Mouse (Mus musculus) brown adipose tissue, adult 24 weeks (tissue): ENCODE results near the gene Slc24a2. TPM values are rescaled to one million over a fixed set of nuclear protein-coding genes. Genes with fewer than 3 reads are reported as not detected.

Experiments used
- H3K27ac ChIP-seq: fragments of 200-500 bp; replicated peaks from 2 replicates; pipeline ENCODE4 v1.5.1; 2012; ENCODE audit warnings: low read depth, mild to moderate bottlenecking, low read length
- H3K4me1 ChIP-seq: fragments of 200-500 bp; 2 replicates; pipeline ENCODE4 v1.6.1; 2012; ENCODE audit warnings: low read length, mixed read lengths; ENCODE audit not compliant: control insufficient read depth, insufficient read depth, insufficient read length
- H3K4me3 ChIP-seq: fragments of 200-500 bp; 2 replicates; pipeline ENCODE4 v1.5.1; 2012; ENCODE audit warnings: low read depth, mild to moderate bottlenecking, low read length, moderate library complexity; ENCODE audit not compliant: insufficient read depth
- polyA plus RNA-seq: library from polyadenylated mRNA; stranded (reverse); fragments of >200 nt; gene quantifications from 2 replicates; pipeline ENCODE4 v1.2.4, GENCODE M21; 2012; ENCODE audit not compliant: missing spikeins, insufficient read depth, insufficient read length

Slc24a2 gene
- polyA plus RNA-seq, 1 experiment, result not detected

DNA sequence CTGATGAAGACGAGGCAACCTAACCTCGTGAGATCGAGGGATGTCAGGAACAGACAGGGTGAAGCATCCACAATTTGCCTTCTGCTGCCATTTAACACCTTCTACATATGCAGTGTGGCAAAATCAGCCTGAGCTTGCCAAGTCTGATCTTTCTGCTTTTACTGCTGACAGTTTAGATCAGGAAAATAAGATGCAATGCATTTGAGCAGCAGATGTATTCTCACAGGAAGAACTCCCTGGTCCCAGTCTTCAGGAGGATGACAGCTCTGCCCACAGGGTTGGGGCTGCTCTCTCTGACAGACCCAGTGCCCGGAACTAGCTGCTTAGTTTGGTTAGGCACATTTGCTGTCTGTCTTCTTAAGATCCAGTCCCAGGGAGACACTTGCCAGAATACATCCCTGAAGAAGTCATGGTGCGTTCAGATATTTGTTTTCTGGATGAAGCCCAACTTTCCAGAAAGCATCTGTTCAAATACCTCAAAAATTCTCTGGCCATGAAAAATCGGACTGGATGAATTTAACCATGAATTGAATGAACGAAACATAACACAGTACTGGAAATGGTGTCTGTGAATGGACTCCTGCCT is 188.8 kb downstream of the Slc24a2 start:
- no peak overlapping the region for H3K4me3 ChIP-seq
- no peak overlapping the region for H3K27ac ChIP-seq
- no peaks in the 10 kb centered on the region for H3K4me1 ChIP-seq

DNA sequence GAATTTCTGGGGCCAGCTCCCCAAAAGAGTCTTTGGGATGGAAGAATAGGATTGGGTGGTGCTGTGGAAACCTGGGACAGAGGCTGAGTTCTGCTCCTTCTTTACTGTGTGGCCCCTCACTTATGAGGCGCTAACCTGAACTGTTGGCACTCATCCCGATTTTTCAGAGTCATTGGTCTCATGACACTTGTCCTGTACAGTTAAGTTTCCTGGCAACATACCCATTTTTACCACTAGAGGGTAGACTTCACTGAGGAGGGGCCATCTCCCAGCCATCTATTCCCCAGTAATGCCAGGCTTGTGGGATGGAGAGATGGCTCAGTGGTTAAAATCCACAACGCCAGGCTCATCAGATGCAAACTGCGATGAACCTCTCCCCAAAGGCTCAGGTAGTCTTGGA is 192.7 kb downstream of the Slc24a2 start:
- Histone ChIP-seq H3K4me3 (no peak overlapping the region), H3K27ac (no peak overlapping the region), H3K4me1 (no peaks in the 10 kb centered on the region)

DNA sequence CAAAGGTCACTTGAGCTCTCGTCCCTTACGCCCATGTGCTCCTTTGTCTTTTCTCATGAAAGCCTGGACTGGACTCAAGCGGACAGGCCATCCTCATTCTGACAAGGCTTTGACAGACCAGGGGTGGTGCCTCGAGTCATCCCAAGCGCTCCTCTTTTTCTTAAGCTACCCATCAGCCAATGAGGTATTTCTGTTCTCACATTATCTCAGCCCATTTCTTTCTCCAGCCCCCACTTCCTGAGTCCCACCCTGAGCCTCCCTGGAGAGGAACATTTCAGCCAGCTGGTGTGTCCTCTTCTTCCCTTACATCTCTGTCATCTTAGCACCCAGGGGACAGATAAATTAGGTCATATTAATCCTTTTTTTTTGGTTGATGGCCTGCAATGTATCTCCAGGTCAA is 193.8 kb downstream of the Slc24a2 start:
- Histone ChIP-seq H3K27ac (no peak overlapping the region), H3K4me3 (no peak overlapping the region), H3K4me1 (no peaks in the 10 kb centered on the region)

DNA sequence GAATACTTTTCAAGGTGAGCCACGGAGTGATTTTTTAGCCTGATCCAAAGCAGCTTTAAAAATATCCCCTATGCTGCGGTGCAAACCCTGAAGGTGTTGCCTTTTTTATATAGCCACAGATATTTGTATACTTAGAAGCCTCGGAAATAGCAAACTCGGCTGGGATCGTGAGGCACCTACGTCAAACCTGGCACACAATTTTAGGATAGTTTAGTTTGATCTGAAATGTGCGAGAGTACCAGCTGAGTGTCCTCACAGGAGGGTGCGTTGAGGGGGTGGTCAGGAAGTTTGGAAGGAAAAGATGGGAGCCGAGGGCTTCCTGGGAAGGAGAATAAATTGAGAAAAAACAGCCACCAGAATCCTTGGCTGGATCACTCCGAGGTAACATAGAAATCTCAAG is 194.6 kb downstream of the Slc24a2 start:
- Histone ChIP-seq H3K4me1 (no peaks in the 10 kb centered on the region), H3K4me3 (no peak overlapping the region), H3K27ac (no peak overlapping the region)

DNA sequence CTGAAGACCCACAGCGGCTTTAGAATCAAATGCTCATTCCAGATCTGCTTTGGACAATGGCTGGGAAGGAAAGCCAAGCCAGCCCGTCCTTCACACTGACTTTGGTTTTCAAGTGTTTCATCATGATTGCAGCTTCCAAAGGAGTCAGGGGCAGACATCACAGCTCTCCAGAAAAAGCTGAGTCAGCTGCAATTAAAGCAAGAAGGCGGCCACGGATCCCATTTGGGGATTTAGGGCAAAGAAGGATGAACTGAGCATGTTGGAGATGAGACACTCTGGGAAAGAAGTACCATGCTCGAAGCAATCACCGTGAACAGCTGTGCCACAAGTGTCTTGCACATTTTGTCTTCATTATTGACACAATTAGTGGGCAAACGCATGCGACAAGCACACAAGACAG is 197.6 kb downstream of the Slc24a2 start:
- Histone ChIP-seq H3K4me3 (no peak overlapping the region), H3K4me1 (no peaks in the 10 kb centered on the region), H3K27ac (no peak overlapping the region)

DNA sequence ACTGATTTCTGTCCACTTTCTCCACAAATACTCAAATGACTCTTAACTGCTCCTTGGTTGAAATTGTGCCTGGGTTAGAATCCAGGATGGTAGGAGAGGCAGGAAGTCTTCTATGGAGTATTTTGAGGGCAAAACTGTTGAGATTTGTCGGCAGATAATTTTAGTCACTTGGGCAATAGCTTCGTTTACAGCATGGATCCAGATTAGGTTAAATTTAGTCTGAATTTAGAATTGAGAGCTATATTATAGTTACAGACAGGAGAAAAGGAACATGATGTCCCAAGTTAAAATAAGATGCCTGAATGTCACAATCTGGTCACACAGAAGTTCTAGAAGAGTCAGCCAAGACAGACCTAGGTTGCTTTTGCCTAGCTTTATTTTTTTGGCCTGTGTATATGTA is 199.2 kb downstream of the Slc24a2 start:
- H3K4me3 ChIP-seq, result no peak overlapping the region
- H3K27ac ChIP-seq, result no peak overlapping the region
- H3K4me1 ChIP-seq, result no peaks in the 10 kb centered on the region

DNA sequence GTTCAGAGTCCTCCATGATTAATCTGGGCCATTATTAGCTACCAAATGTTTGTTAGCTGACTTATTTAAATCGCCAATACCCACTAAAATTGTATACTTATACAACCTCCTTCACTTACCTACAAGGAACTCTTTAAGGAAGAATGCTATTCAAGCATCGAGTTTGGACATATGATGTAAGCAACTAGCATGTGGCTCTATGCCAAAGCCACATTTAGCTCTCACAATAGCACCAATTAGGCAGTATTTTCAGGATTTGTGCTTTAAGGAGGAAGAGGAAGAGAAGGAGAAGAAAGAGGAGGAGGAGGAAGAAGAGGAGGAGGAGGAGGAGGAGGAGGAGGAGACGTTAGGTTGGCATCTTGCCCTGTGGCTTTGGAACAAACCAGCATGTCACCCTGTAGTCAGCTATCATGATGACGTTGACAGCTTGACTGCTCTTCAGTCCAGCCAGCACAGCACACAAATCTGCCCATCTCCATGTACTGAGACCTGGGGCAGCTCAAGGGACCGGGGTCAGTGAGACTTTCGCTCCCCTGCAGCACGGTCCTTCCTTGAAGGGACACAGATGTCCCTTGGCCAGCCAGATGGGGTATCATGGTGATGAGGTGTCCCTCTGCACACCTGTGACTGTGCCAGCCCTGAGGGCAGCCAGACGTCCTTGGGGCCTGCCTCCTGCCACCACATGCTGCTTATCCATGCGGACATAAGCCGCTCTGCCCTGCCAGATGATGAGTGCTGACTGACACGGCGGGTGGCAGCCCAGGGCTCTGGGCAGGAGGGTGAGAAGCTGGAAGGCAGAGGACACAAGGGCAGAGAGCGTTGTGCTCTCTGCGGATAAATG is 203.7 kb downstream of the Slc24a2 start:
- Histone ChIP-seq H3K4me3 (no peak overlapping the region), H3K27ac (no peak overlapping the region), H3K4me1 (no peaks in the 10 kb centered on the region)

DNA sequence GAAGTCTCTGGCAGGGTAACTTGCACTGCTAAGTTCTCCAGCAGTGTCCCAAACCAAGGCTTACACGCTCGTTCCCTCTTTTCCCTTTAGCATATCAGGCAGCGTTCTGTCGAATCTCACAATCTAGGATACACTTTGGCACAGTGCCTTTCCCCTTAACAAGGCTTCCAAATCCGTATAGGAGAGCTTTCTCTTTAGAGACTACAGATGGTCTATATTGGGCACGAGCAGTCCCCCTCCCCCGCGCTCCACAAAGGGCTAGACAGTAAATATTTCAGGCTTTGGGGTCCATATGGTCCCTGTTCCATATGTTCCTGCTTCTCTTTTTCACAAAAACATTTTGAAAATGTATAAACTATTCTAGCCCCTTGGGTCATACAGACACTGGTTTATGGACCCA is 205.7 kb downstream of the Slc24a2 start:
- Histone ChIP-seq H3K27ac (no peak overlapping the region), H3K4me1 (no peaks in the 10 kb centered on the region), H3K4me3 (no peak overlapping the region)

DNA sequence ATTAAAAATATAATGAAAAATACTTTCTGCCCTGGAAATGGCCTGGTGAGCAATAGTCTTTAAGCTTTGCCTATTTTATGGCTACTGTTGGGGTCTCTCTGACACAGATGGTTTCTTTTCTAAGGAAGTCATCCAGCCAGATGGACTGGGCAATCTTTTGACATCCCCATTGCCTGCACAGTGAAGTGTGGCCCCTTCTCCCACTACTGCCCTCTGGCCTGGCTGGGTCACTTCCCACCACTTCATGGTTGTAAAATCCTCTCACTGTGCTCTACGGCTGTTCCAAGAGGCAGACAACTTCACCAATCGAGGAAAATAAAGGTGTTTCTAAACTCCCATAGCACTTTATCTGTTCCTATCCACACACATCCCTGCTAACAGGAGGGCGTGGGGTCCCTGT is 208.7 kb downstream of the Slc24a2 start:
- Histone ChIP-seq H3K27ac (no peak overlapping the region), H3K4me1 (no peaks in the 10 kb centered on the region), H3K4me3 (no peak overlapping the region)

DNA sequence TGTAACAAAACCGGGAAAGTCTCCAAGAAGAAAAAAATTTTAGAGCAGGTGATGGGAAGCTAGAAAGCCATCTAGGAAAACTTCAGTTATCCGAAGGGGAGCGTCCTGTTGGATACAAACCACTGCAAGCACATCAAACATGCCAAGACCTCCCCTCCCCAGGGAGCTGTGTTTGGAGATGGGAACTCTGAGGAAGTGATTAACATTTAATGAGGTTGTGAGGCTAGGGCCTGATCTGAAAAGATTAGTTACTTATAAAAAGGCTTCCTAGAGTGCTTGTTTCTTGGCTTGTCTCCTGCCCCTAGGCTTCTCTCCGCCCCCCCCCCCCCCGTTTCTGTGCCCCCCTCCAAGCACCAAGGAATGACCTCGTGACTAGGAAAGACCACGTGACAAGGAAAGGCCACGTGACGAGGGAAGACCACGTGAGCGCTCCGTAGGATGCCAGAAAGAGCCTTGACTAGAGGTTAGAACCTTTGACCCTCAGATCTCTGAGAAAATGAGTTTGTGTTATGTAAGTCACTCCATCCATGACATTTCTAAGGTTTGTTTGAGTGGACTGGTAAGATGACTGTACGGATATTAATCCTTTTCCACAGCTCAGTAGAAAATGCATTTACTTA is 210.7 kb downstream of the Slc24a2 start:
- Histone ChIP-seq H3K27ac (no peak overlapping the region), H3K4me3 (no peak overlapping the region), H3K4me1 (no peaks in the 10 kb centered on the region)

DNA sequence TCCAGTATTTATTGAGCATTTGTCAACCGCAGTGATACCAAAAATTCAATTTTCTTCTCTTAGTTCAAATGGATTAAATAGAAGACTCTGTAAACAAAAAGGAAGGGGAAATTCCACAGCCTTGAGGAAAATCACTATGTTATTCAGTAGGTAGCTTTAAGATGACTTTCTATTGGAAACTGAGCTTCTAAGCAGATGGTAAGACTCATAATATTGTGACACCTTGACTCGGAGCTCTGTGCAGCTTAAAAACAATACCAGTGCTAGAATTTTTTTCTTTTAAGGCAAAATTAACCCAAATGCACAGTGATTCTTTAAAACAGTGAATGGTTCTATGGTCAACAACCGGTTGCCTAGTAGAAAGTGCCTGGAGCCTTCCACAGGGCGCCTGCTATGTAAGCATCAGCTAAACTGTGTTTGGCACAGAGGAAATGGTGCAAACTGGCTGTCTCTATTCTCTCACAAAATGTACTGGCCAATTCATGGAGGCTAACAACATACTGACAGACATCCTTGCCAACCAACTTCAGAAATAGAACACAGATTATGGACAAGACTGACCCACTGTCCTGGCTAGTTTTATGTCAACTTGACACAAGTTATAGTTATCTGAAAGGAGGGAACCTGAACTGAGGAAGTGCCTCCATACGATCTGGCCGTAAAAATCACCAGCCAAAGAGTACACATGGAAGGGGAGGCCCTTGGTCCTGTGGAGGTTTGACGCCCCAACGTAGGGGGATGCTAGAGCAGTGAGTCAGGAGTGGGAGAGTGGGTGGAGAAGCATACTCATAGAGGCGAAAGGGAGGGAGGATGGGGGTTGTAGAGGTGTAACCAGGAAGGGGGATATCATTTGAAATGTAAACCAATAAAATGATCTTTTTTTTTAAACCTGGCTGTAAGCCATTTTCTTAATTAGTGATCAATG is 211.9 kb downstream of the Slc24a2 start:
- Histone ChIP-seq H3K4me3 (no peak overlapping the region), H3K4me1 (no peaks in the 10 kb centered on the region)

DNA sequence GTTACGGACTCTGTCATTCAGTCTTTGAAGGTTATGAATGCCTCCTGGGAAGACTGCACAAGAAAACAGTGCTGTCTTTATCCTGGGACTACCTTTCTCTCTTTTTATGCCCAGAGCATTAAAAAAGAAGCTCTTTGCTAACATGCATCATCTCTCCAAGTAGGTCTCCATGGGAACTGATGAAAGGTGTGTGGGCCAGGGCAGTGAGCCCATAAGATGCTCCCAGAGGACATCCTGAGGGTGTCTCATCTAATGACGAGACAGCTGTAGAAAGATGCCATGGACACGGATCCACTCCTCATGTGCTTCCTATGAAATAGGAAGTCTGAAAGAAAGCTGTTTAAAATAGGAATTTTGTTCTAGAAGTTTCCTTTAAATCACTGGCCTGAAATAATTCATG is 212.8 kb downstream of the Slc24a2 start:
- no peaks in the 10 kb centered on the region for H3K4me1 ChIP-seq

More for the DNA sequence above, 211.9 kb downstream of the Slc24a2 start:
- H3K27ac ChIP-seq, result no peak overlapping the region

DNA sequence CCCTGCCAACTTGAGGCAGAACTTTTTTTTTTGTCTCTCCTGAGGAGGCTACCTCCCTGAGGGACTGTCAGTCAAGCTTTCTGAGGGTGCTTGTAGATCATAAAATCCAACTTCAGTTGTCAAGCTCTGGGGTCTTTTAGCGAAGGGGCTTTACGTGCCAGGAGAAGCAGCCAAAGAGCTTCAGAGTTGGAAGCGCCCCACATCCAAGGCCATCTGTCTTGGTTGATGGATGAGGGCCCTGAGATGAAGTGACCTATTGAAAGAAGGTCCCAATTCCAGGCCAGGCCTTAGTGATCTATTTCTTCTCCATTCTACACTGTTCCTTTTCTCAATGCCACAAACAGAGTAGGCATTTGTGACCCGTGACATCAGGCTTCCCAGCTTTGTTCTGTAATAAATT is 214.5 kb downstream of the Slc24a2 start:
- no peaks in the 10 kb centered on the region for H3K4me1 ChIP-seq
- no peak overlapping the region for H3K4me3 ChIP-seq
- H3K27ac ChIP-seq, result no peak overlapping the region

More for the DNA sequence above, 212.8 kb downstream of the Slc24a2 start:
- H3K27ac ChIP-seq, result no peak overlapping the region
- H3K4me3 ChIP-seq, result no peak overlapping the region

DNA sequence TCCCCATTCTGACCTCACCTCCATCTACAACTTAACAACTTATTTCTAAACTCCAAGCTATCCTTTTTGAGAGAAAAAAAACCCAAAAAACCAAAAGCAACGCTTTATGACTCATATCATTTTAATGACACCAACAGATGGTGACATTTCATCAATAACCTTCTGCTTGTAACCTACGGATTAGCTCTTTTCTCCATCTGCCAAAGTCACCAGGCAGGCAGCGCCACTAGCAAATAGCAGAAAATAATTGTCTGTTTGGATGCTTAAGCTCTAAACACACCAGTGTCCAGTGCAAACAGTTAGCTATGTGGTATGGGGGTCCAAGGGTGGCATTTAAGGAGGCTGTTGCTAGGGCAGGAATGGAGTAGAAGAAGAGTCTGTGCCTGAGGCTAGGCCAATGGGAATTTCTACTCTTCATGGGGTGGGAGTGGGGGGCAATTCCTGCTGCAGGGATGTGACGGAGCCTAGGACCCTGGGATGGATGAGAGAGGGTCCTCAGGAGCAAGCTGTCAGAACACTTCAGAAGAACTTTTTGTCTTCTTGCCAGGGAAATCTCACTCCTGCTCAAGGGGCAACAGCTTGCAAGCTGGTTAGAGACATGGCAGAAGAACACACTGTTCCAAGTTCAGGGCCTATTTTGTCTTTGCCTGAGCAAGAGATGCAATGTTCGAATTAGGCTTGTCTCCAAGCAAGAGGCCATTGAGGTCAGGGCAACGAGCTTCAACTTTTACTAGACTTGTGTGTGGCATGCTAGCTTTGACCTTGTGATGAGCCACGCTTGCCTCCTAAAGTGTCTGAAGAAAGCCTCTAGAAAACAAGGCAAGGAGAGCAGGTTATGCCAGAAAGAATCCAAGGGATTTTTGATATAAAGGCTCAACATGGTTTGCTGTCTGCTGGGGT is 216.3 kb downstream of the Slc24a2 start:
- H3K4me1 ChIP-seq, result no peaks in the 10 kb centered on the region

More for the DNA sequence above, 216.3 kb downstream of the Slc24a2 start:
- Histone ChIP-seq H3K4me3 (no peak overlapping the region), H3K27ac (no peak overlapping the region)
